Mouse (Mus musculus) monocyte, adult 2 months (primary cell): ENCODE measurements around the gene Ranbp17.

Experiments
- DNase-seq, 2 experiments: peaks; one replicate each; pipeline ENCODE4 v3.0.0; 2022; ENCODE audit warnings: low spot score in 2 of 2, low read depth in 1 of 2

Ranbp17 gene

GRCm38 (mm10) chr11:33240295-33240694 lies 273.3 kb downstream of the Ranbp17 start:
- DNase-seq = no peak

- DNase-seq = no peak
These were observed 279.4 kb downstream of the Ranbp17 start for GRCm38 (mm10) chr11:33234134-33234533.

- no peak for DNase-seq
These were observed 281.5 kb downstream of the Ranbp17 start for GRCm38 (mm10) chr11:33232056-33232455.

GRCm38 (mm10) chr11:33228186-33228585 lies 285.4 kb downstream of the Ranbp17 start:
- no peak for DNase-seq

- no peak for DNase-seq
These were observed 287.0 kb downstream of the Ranbp17 start for GRCm38 (mm10) chr11:33226516-33226915.

- no peak for DNase-seq
These were observed 291.8 kb downstream of the Ranbp17 start for GRCm38 (mm10) chr11:33221566-33222365.

GRCm38 (mm10) chr11:33220763-33221162 lies 292.8 kb downstream of the Ranbp17 start:
- no peak for DNase-seq

- no peak for DNase-seq
These were observed 296.0 kb downstream of the Ranbp17 start for GRCm38 (mm10) chr11:33217384-33218079.

GRCm38 (mm10) chr11:33207411-33207810 lies 306.1 kb downstream of the Ranbp17 start:
- DNase-seq = no peak

- DNase-seq = no peak
These were observed 308.6 kb downstream of the Ranbp17 start for GRCm38 (mm10) chr11:33204966-33205365.

GRCm38 (mm10) chr11:33204329-33204705 lies 309.2 kb downstream of the Ranbp17 start:
- DNase-seq = no peak

GRCm38 (mm10) chr11:33203383-33204328 lies 309.9 kb downstream of the Ranbp17 start, which contains the start of gene Tlx3:
Gene Tlx3 (minus strand): TSS chr11:33203589.
- no peak for DNase-seq

- DNase-seq = no peak
These were observed 310.6 kb downstream of the Ranbp17 start for GRCm38 (mm10) chr11:33202972-33203371.

GRCm38 (mm10) chr11:33202296-33202695 lies 311.2 kb downstream of the Ranbp17 start:
- DNase-seq = no peak

GRCm38 (mm10) chr11:33201626-33202010 lies 311.9 kb downstream of the Ranbp17 start:
- no peak for DNase-seq

- DNase-seq = no peak
These were observed 312.6 kb downstream of the Ranbp17 start for GRCm38 (mm10) chr11:33200764-33201625.

- DNase-seq = no peak
These were observed 313.4 kb downstream of the Ranbp17 start for GRCm38 (mm10) chr11:33199906-33200763.

- no peak for DNase-seq
These were observed 314.4 kb downstream of the Ranbp17 start for GRCm38 (mm10) chr11:33199117-33199514.

GRCm38 (mm10) chr11:33198351-33199116 lies 315.0 kb downstream of the Ranbp17 start:
- no peak for DNase-seq
